Mouse (Mus musculus) right cerebral cortex, postnatal 10 days (tissue): ENCODE data around the gene Elk3.

Experiments used
- DNase-seq, 2 experiments: peaks; one replicate each; pipeline ENCODE4 v3.0.0; 2021; ENCODE audit warnings: low spot score in 2 of 2

Elk3 gene

DNA sequence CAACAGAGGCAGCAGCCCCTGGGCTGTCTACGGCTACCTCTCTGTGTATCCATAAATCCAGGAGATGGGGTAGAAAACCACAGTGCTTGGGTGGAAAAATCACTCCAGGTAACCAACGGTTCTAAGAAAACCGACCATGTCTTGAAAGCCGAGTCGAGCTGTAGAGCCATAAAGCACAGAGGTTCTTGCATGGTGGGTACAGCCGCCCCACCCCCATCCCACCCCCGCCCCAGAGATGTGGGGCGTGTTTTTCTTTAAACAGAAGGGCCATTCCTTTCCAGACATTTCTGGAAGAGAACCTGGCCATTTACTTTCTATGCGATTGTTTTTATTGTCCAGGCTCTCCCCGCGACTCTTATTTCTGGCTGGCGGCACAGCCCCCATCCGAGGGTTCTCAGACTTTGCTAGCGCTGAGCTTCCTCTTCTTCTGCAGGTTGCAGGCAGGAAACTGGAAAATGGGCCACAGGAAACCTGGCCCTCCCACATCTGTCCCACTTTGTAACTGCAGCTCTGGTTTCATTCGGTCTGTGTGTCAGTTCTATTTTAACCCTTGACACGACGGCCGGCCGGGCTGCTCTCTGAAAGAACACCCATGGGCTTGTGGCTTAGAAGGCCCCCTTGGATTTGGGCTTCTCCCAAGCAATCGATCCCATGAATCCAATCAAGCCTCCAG is 16.3 kb downstream of the Elk3 start:
- DNase-seq, result no peak

DNA sequence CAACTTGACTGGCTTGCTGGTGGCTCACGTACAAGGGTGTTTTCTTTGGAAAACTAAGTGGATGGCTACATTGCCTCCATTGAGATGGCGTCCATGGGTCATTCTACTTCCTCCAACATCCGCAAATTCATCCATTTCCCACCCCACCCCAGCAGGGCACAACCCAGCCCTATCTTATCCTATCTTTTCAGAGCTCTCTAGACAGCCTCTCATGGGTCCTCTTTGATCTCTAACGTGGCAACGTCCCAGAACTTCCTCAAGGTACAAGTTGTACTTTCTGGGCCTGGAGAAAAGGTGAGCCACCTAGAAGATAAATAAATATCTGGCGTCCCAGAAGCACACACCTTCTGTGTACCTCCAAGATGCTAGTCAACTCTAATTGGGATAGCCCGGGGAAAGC is 17.3 kb downstream of the Elk3 start:
- DNase-seq, result no peak

DNA sequence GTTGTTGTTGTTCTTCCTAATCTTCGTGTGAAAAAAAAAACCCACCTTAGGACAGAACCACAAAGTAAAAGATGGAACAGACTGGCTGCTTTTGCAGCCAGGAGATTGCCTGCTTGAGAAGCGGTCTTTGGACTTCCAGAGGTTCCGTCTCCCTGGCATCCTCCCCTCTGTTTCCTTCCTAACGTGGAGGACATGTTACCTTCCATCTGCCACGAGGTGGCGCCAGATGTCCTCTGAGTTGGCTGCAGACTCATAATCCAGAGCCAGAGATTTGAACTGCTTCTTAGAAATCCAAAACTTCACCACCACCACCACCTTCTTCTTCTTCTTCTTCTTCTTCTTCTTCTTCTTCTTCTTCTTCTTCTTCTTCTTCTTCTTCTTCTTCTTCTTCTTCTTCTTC is 19.1 kb downstream of the Elk3 start:
- peak; percentile 89 to 93 for DNase-seq

DNA sequence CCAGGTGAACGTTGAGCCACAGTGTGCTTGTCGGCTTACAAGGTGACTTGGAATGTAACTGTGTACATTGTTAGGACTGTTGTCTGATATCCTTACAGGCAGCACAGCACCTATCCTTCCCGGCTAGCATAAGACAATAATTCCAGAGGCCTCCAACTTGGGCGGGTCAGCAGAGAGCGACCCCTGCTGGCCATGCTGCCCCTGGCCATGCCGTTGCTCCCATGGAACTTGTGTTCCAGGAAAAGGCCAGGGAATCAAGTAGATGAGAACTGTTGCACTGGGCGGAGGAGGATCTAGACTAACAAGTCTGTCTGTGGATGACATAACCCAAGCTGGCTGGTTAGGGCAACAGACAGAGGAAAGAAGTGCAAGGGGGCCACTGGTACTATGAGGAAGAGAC is 19.6 kb downstream of the Elk3 start:
- DNase-seq, result peak in 1 of 2 experiments; percentile 48

DNA sequence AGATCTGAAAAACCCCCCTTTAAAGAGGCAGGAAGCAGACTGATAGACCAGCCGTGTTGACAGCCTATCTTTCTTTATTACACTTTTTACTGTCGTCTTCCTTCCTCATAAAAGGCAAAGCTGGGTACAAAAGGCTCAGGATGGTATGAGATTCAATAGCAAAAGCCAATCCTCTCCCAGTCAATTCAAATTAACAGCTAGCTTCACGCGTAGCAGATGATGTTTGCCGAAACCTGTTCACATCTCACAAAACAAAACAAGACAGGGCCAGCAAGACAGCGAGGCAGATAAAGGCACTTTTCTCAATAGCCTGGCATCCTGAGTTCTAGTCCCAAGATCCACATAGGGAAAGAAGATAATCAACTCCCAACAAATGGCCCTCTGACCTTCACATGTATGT is 21.5 kb downstream of the Elk3 start:
- no peak for DNase-seq

DNA sequence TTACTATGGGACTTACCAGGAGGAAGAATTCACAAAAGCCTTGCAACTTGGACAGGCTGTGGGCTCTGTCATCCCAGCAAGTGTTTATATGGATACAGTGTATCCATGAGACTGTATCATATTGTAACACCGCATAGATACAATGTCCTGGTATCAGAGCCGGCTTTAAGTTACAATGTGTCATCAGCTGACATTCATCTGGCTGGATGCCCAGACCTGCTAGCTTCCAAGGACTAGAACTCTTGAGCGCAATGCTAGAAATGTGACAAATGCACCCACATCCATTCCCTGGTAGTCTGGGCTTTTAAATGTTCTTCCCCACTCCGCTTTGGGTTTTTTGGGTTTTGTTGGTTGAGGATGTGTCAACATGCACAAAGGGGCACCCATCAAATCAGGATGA is 22.6 kb downstream of the Elk3 start:
- peak; percentile 70 to 81 for DNase-seq

DNA sequence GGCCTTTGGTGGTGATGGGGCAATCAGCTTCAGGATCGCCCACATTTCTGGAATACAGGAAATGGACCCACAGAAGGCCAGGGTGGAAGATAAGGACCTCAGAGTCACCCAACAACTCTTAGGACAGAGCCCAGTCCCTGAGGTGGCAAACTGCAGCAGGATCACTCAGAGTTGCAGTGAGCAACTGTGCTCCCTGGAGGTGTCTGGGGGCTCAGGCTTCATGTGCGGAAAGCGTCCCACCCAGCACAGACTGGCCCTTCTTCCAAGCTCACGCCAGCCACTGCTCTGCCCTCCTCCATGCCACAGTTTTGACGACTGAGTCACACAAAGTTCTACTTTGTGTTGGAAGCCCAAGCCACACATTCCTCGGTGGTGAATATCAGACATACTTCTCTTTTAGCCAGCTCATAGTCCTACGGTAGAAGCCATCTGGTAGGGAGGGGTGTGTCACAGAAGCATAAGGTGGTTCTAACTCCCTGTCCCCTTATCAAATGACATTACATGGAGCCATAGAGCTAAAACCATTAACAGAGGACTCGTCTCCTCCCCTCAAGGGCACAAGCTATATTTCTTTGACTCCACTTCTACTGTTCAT is 23.3 kb downstream of the Elk3 start:
- DNase-seq, result no peak

DNA sequence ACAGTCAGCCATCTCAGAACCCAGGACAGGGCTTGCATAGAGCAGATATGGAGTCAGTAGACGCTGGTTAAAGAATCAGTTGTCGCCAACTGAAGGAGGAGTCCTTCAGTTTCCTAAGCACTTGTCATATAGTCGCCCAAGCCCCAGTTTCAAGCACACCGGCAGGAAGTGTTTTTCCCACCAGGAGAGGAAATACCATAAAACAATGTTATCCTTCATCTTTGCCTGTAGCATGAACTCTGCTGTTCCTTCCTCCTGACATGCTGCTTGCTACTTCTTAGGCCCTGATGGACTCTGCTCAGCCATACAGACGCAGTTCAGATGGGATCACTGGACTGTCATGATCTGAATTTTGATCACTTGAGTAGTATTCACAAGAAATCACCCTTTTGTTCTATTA is 25.4 kb downstream of the Elk3 start:
- DNase-seq, result no peak

DNA sequence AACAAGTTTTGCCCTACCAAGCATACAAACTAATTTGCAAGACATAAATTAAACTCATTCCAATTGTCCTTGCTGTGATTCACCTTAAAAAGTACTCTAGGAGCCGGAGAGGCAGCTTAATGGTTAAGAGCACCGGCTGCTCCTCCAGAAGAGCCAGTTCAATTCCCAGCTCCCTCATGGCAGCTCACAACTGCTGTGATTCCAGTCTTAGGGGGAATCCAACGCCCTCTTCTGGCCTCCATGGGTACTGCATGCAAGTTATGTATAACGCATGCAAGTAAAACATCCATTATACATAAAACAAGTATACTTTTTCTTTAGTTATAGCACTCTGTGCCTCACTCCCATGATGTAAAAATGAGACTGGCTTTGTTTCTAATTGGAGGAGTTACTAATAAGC is 27.7 kb downstream of the Elk3 start:
- DNase-seq, result no peak

DNA sequence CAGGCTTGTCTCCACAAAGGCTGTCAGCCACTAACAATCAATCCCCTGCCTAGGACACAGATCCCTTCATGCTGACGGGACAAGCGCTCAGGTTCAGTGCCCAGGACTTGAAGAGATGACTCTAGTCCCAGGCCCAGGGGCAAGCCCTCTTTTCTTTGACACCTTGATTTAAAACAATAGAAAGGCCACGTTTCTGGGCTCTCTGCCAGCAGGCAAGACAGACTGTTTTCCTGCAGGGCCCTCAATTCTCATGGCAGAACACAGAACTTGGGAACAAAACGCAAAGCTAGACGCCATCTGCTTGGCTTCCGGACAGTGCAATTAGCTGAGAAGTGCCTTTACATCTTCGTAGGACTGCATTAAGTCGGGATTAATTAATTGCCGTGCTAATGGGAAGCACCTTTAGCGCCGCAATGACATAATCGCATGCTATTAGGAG is 28.4 kb downstream of the Elk3 start:
- no peak for DNase-seq

DNA sequence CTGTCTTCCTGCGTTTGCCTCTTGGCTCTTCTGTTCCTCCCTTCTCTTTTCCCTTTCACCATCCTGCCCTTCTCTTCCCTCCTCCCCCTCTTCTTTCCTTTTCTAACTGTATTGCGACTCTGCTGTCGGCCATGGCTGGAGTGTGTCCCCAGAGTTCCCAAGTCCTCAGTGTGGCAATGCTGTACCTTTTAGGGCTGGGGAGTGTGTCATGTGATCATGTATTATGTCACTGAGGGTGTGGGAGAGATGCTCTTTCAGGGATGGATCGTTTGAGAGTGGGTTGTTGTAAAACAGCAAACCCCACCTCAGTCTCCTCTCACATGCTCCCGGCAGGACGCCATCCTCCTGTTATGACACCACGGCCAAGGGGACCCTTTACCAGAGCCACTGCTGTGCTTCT is 29.8 kb downstream of the Elk3 start:
- no peak for DNase-seq

DNA sequence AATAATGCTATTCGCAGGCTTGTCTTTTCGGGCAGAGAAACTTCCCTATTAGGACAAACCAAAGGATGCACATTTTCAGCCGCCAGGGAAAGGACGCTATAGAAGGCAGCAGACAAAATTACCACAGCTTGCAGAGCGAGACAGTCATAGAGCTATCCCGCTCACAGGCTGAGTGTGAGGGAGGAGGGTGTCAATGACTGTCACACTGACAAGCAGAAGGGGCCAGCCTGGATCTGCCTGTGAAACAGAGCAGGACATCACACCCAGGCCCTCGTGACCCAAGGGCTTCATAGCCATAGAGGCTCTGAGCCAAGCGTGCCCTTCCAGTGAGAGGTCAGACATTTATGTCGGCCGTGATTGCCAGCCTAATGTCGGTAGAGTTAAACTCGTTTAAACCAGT is 30.3 kb downstream of the Elk3 start:
- DNase-seq, result peak; percentile 56 to 80

DNA sequence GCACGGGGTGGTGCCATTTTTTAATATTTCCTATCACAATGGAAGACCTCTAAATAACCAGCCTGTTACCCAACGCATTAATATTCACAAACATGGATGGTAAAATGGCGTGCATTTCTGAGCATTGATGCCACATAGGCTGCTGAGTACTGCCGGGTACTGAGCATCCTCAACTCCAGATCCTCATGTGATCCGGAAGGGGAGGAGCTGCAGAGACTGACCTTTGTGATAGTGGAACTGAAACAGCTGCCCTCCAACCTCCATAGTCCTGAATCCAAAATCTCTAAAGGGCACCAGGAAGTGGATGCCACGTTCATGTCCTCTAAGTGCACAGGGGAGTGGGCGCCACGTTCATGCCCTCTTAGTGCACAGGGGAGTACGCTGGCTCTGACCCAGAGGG is 31.9 kb downstream of the Elk3 start:
- no peak for DNase-seq

DNA sequence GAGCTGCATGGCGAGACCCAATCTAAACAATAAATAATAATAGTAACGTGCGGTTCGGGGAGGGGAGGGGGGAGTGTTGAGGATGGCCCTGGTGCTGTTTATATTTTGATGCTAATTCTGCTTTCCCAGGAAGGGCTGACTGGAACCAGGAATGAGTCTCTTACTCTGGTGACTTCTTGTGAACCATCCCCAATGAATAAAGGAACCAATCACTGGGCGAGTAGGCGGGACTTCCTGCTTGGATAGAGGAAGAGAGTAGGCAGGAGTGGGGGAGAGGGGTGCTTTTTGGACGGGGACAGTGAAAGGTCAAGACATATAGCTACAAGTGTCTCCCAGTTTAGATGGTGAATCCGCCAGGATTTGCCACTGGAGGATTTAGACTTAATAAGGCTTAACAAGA is 32.6 kb downstream of the Elk3 start:
- DNase-seq, result no peak

DNA sequence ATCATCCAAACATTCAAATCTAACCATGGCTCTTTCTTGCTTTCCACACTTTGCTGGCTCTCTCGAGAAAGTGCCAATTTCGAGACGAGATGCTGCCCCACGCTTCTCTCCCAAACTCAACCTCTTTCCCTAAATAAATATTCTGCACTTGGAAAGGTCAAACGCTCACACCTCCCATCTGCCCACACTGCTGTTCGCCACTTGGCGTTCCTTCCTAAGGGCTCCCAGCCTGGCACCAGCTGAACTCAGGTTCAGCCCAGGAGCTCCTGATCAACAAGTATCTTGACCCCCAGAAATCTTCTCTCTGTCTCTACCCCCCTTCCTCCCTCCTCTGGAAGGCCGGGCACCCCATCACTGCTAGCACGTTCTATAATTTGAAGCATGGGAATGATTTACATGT is 34.1 kb downstream of the Elk3 start:
- DNase-seq, result no peak

DNA sequence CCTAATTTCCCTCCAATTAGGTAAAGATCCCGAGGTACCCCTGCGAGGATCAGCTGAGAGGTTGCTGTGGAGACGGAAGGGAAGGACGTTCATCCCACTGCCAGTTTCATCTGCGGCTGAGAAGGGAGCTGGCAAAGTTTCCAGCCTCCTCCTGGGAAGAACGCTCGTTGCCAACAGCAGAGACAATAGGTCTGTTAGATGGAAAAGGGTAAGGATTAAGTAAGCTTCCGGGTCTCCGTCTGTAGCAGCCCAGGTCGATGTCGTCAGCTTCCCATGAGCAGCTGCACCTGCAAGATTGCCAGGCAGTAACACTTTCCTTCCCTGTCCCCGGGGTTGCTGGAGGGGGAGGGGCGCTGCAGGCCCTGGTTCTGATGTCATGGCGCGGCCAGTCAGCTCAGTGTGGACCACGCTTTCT is 34.6 kb downstream of the Elk3 start:
- peak; percentile 91 to 93 for DNase-seq

DNA sequence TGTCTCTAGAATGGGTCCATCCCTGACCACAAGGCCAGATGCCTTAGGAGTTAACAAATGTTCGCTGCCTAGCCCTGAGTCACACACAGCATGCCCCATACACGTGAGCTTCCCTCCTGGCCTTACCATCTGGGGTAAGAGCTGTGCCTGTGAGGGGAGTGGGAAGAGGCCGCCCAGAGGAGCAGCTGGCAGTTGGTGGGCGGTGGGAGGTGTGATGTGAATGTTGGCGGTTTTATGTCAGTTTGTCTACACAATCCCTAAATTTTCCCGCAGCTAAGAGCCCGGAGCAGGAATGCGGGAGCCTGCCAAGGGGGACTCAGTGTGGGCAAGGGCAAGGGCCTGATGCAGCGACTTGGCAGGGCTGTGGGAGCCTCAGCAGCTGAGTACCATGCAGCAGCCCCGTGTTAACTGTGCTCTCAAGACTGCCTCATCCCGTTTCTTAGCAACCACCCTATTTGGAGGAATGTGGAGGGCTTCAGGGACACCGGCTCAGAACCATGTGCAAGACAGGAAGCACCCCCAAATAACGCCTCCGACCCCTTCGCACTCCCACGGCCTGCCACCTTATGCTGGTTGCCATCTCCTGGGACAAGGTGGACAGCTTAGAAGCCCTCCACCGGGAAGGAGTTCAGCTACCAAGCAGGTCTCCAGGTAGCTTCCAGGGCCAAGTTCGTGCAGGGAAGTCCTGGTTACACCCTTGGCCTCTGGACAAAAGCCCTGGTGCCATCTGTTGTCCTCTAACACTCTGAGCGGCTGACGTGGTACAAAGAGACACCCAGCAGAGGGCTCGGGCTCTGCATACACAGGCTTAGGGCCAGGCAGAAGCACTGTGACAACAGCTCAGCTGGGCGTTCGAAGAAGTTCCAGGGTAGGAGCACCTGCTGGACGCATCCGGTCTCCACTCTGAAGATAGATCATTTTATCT is 35.5 kb downstream of the Elk3 start:
- DNase-seq, result peak; percentile 91 to 95

DNA sequence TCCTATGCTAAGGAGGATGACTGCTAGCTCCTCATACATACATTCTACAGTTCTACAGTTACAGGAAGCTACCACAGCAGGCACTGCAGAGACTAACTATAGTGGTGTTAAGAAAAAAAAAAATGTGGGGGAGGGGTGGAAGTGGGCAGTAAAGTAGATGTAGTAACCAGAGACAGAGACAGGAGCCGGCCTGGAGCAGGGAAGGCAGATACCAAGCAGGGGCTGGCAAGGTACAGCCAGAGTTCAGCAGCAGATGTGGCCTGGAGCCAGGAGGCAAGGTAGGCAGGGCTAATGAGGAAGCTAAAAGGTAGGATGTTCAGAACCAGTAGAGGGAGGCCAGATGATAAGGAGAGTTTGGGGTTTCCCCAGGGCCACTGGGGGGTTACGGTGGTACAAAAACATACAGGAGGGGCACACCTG is 36.6 kb downstream of the Elk3 start:
- no peak for DNase-seq

DNA sequence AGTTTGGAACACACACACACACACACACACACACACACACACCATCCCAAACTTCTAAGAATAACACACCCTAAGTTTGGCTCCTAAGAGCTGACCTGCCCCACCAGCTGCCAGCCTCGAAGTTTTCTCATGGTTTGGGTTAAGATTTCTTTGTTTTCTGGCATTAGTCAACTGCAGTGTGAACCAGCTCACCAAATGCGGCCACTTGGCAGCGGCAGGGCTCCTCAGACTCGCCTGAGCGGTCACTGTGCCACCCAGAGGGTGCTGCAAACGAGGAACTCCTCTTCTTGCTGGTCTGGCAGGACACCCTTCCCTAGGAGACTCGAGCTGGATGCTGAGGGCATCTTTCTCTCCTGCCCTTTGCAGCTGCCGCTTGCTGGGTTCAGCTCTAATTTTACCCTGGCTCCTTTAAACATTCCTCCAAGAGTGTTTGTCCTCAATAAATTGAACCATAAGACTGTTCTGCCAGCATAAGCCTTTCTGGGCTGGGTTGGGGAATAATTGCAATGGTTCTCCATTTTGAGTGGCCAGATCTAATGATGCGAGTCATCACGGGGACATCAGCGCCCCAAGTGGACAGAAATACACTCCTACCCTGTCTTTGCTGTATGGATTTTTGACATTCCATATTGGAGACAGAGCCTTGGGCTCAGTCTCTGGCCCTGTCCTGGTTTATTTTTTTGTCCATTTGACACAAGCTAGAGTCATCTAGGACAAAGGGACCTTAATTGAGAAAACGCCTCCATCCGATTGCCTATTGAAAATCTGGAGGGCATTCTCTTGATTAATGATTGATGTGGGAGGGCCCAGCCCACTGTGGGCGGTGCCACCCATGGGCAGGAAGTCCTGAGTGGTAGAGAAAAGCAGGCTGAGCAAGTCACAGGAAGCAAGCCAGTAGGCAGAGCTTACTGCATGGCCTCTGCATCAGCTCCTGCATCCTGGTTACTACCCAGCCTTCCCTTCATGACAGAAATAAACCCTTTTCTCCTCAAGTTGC is 37.7 kb downstream of the Elk3 start:
- peak in 1 of 2 experiments; percentile 40 for DNase-seq

DNA sequence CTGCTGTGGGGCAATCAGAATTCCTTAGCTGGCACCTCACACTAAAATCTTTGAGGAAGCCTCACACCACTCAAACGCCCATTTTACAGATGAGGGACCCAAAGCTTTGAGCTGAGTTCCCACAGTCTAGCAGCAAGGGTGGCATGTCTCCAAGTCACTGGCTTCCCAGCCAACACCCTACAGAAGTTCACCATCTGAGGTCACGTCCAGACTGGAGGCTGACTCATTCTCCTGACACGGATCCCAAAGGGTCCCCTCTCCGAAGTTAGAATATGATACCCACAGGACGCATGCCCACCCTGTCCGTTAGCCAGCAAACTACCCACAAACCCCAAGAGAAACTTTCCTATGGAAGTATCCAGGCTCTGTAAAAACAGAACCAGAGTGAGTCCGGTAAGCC is 39.1 kb downstream of the Elk3 start:
- peak in 1 of 2 experiments; percentile 32 for DNase-seq

DNA sequence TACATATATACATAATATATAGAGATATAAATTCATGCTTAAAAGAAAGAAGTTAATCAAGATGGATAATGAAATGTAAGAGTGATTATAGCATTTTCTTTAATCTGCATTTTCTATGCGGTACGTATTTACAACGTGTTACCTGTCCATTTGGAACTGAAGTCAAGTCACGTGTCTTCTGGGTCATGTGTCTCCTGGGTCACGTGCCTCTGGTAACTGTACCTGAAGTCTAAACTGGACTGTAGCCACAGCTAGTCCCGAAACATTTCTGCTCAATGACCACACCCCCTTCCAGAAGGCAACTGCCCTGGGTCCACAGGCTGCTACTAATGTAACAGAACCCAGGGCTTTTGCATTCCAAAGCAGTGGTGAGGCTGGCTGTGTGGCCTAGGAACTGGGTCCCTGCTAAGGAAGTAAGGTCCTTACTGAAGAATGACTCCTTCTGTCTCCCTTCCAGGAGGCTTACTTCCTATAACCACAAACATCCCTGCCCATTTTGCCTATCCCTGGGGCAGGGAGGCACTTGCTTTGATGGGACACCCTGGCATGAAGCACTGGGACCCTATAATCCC is 40.0 kb downstream of the Elk3 start:
- DNase-seq, result no peak
